Comparison of ENCODE assay signal across 24 mouse cellular contexts in genomic region chr3:154573666-154574065, GRCm38 (mm10).
"Had no signal": no experiment of that assay in that cellular context is flagged by ENCODE, and none has a peak within 500 bp of the region (broad histone marks: within the 10 kb centered on the region; RNA-seq: fewer than 3 reads in every experiment).

No protein-coding gene starts in this region.

- H3K27ac ChIP-seq: kidney, postnatal 0 days; layer of hippocampus, adult 2 months; left cerebral cortex, adult 2 months; limb, embryonic 12.5 days; limb, embryonic 15.5 days; liver, embryonic 14.5 days; lung, embryonic 15.5 days; macrophage; midbrain, embryonic 12.5 days; midbrain, embryonic 15.5 days; neural tube, embryonic 13.5 days; stomach, embryonic 15.5 days had no signal

- H3K36me3 ChIP-seq: lung, embryonic 15.5 days; midbrain, embryonic 15.5 days; stomach, embryonic 15.5 days had no signal

- H3K4me2 ChIP-seq: limb, embryonic 12.5 days; limb, embryonic 15.5 days; liver, embryonic 11.5 days; lung, embryonic 15.5 days; midbrain, embryonic 12.5 days; midbrain, embryonic 15.5 days; neural tube, embryonic 13.5 days; stomach, embryonic 15.5 days had no signal

- DNase-seq: kidney, adult 2 months; kidney, postnatal 25 days; layer of hippocampus, postnatal 36 days; left cerebral cortex, postnatal 4 days; liver, postnatal 0 days; retina, postnatal 1 day; right cerebral cortex, postnatal 25 days; spleen, adult 18-20 months; thymus, adult 18-20 months; thymus, postnatal 36 days had no signal

- H3K9ac ChIP-seq: limb, embryonic 12.5 days; limb, embryonic 15.5 days; liver, embryonic 14.5 days; liver, postnatal 0 days; lung, embryonic 15.5 days; midbrain, embryonic 12.5 days; midbrain, embryonic 15.5 days; neural tube, embryonic 13.5 days; stomach, embryonic 15.5 days had no signal

- H3K4me1 ChIP-seq: lung, embryonic 15.5 days; stomach, embryonic 15.5 days had no signal

- H3K4me3 ChIP-seq: layer of hippocampus, adult 2 months; left cerebral cortex, adult 2 months; limb, embryonic 12.5 days; limb, embryonic 15.5 days; lung, embryonic 15.5 days; midbrain, embryonic 12.5 days; midbrain, embryonic 15.5 days; neural tube, embryonic 13.5 days; stomach, embryonic 15.5 days had no signal

- H3K27me3 ChIP-seq: neural tube, embryonic 13.5 days had no signal

- H3K9me3 ChIP-seq: limb, embryonic 12.5 days; limb, embryonic 15.5 days; lung, embryonic 15.5 days; midbrain, embryonic 12.5 days; midbrain, embryonic 15.5 days; neural tube, embryonic 13.5 days; stomach, embryonic 15.5 days had no signal

- ATAC-seq: intestine, postnatal 0 days; liver, postnatal 0 days; midbrain, embryonic 15.5 days had no signal
